Mouse (Mus musculus) limb, embryonic 14.5 days (tissue): Measurements from ENCODE around the gene Coro6. TPM values are rescaled to one million over a fixed set of nuclear protein-coding genes. Genes with fewer than 3 reads are reported as not detected.

Experiments used
- ATAC-seq: fragments of 200-750 bp; cut with Nextera tagmentation; 2 replicates; pipeline ENCODE4 v1.8.0; 2017; ENCODE audit warnings: low read depth, moderate number of reproducible peaks, moderate TSS enrichment; ENCODE audit not compliant: low FRiP score
- DNase-seq: peaks from one replicate; pipeline ENCODE4 v3.0.0-alpha.2; 2015; ENCODE audit warnings: low spot score
- H3K27ac ChIP-seq: fragments of 300-500 bp; sonication (generic); replicated peaks from 2 replicates; pipeline ENCODE4 v1.5.1; 2014; ENCODE audit warnings: low read depth, mild to moderate bottlenecking, low read length, moderate library complexity, mixed read lengths
- H3K27me3 ChIP-seq: fragments of 300-500 bp; sonication (generic); 2 replicates; pipeline ENCODE4 v1.6.1; 2014; ENCODE audit warnings: low read length, mixed read lengths; ENCODE audit not compliant: control insufficient read depth, insufficient read depth
- H3K36me3 ChIP-seq: fragments of 300-500 bp; sonication (generic); 2 replicates; pipeline ENCODE4 v1.6.1; 2014; ENCODE audit warnings: mild to moderate bottlenecking, low read length, moderate library complexity, mixed read lengths; ENCODE audit not compliant: control insufficient read depth, insufficient read depth
- H3K4me1 ChIP-seq: fragments of 300-500 bp; sonication (generic); 2 replicates; pipeline ENCODE4 v1.6.1; 2014; ENCODE audit warnings: antibody characterized with exemption, low read length, mixed read lengths; ENCODE audit not compliant: control insufficient read depth, insufficient read depth
- H3K4me2 ChIP-seq: fragments of 300-500 bp; sonication (generic); replicated peaks from 2 replicates; pipeline ENCODE4 v1.6.1; 2014; ENCODE audit warnings: low read depth, mild to moderate bottlenecking, low read length, moderate library complexity; ENCODE audit not compliant: severe bottlenecking
- H3K4me3 ChIP-seq: fragments of 300-500 bp; sonication (generic); replicated peaks from 2 replicates; pipeline ENCODE4 v1.5.1; 2014; ENCODE audit warnings: low read length
- H3K9ac ChIP-seq: fragments of 300-500 bp; sonication (generic); 2 replicates; pipeline ENCODE4 v1.6.1; 2014; ENCODE audit warnings: mild to moderate bottlenecking, low read depth, low read length, moderate library complexity; ENCODE audit not compliant: severe bottlenecking
- H3K9me3 ChIP-seq: fragments of 300-500 bp; sonication (generic); 2 replicates; pipeline ENCODE4 v1.6.1; 2016; ENCODE audit warnings: low read length; ENCODE audit not compliant: control insufficient read depth
- POLR2A ChIP-seq: fragments of 200-500 bp; IDR thresholded peaks from 2 replicates; pipeline ENCODE4 v1.8.0; 2012; ENCODE audit warnings: inconsistent platforms, mild to moderate bottlenecking, moderate library complexity, borderline replicate concordance; ENCODE audit not compliant: insufficient read depth, insufficient read length; ENCODE audit errors: extremely low read depth
- WGBS: fragments of 180-500 bp; shearing (Covaris S2); extraction: QIAGEN DNeasy Blood & Tissue Kit; methylation state at CpG from one replicate; pipeline ENCODE4 v1.1.7; 2014; 5-methylcytosine and 5-hydroxymethylcytosine counted together
- polyA plus RNA-seq, 2 experiments: library from polyadenylated mRNA; depleted of rRNA in 1 of 2; stranded (reverse) in 1 of 2; unstranded in 1 of 2; fragments of >200 nt; fragmentation: Nextera tagmentation in 1 of 2; extraction: Ambion mirVana in 1 of 2; gene quantifications; 2 replicates each; pipeline versions ENCODE4 v1.2.1 to v1.2.3; 2012 to 2014

Coro6 gene
- polyA plus RNA-seq, 2 experiments = 2.3 to 10.5 TPM

DNA sequence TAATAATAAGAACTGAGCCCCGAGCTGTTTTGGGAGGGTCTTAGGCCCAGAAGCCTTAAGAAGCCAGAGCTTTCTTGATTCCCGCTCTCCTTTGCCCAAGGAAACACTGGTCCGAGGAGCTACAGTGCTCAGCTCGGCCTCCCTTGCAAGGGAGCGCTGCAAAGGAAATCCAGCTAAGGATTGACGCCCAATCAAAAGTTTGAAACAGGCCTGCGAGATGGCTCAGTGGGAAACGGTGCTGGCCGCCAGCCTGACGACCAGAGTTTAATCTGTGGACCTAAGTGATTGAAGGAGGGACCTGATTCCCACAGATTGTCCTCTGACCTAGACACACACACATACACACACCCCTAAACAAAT lies 51.6 kb downstream of the Coro6 start:
- DNase-seq (no peak), ATAC-seq (peak; percentile 12; the same call in 1 of the 2 replicates)

DNA sequence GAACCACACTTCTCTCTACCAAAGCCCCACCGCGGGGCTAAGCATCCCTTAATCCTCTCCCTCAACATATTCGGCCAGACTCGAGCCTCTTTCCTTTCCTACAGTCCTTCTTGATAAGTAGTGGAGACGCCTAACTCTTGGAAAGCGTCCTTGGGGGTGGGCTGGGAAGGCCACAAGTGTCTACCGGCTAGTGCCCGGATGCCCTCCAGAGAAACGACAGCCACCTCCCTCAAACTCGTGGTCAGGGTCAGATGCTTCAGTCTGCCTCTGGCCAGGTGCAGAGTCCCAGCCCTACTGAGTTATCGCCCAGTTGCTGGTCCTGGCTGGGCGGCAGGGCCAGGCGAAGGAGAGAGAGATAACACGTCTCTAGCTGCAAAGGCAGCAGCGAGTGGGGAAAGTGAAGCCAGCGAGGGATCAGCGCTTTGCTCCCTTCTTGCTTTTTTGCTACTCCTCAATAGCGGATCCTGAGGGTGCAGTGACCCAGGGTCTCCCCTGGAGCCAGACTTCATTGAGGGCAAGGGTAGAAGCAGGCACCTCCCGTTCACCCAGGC lies 52.1 kb downstream of the Coro6 start:
- Histone ChIP-seq H3K9ac (peak overlapping the region; percentile 49; the same call in 1 of the 2 replicates), H3K4me3 (peak overlapping the region; percentile 58), H3K27me3 (peaks cover 27% of the 10 kb centered on the region), H3K9me3 (no peaks in the 10 kb centered on the region), H3K4me1 (peaks cover 31% of the 10 kb centered on the region), H3K4me2 (peak overlapping the region; percentile 96), H3K36me3 (peaks cover 14% of the 10 kb centered on the region), H3K27ac (no peak overlapping the region)
- 12% methylated on average over 19 of the region's 19 CpGs for WGBS
- no peak for ATAC-seq
- DNase-seq = no peak
- TF ChIP-seq POLR2A = no peak

More for the DNA sequence above, 51.6 kb downstream of the Coro6 start:
- peak overlapping the region; percentile 96 for H3K4me2 ChIP-seq
- H3K4me1 ChIP-seq = peaks cover 34% of the 10 kb centered on the region
- peaks cover 27% of the 10 kb centered on the region for H3K27me3 ChIP-seq
- H3K27ac ChIP-seq = 0 out of 2 replicates have a peak overlapping the region, but pooled peaks have one; percentile 41
- 8% methylated on average over 10 of the region's 10 CpGs for WGBS
- peak overlapping the region; percentile 53 for H3K9ac ChIP-seq
- peaks cover 20% of the 10 kb centered on the region for H3K36me3 ChIP-seq
- no peaks in the 10 kb centered on the region for H3K9me3 ChIP-seq
- TF ChIP-seq POLR2A = no peak
- H3K4me3 ChIP-seq = peak overlapping the region; percentile 58

GRCm38 (mm10) chr11:77514832-77515636 lies 52.8 kb downstream of the Coro6 start, which contains the start of gene Abhd15:
Gene Abhd15, plus strand, starts transcription at chr11:77515121.
- H3K36me3 ChIP-seq = peaks cover 8% of the 10 kb centered on the region; the same call in 1 of the 2 replicates
- peak within 1 kb of the TSS; percentile 49 for H3K9ac ChIP-seq
- peak within 1 kb of the TSS; percentile 58 for H3K4me3 ChIP-seq
- no peak within 1 kb of the TSS for H3K27ac ChIP-seq
- peaks cover 27% of the 10 kb centered on the region for H3K27me3 ChIP-seq
- peak within 1 kb of the TSS; percentile 96 for H3K4me2 ChIP-seq
- no peak for TF ChIP-seq POLR2A
- DNase-seq (peak; percentile 66), ATAC-seq (peak; percentile 42)
- no peaks in the 10 kb centered on the region for H3K9me3 ChIP-seq
- under 1% methylated on average over 34 of the region's 72 CpGs for WGBS
- peaks cover 31% of the 10 kb centered on the region for H3K4me1 ChIP-seq

DNA sequence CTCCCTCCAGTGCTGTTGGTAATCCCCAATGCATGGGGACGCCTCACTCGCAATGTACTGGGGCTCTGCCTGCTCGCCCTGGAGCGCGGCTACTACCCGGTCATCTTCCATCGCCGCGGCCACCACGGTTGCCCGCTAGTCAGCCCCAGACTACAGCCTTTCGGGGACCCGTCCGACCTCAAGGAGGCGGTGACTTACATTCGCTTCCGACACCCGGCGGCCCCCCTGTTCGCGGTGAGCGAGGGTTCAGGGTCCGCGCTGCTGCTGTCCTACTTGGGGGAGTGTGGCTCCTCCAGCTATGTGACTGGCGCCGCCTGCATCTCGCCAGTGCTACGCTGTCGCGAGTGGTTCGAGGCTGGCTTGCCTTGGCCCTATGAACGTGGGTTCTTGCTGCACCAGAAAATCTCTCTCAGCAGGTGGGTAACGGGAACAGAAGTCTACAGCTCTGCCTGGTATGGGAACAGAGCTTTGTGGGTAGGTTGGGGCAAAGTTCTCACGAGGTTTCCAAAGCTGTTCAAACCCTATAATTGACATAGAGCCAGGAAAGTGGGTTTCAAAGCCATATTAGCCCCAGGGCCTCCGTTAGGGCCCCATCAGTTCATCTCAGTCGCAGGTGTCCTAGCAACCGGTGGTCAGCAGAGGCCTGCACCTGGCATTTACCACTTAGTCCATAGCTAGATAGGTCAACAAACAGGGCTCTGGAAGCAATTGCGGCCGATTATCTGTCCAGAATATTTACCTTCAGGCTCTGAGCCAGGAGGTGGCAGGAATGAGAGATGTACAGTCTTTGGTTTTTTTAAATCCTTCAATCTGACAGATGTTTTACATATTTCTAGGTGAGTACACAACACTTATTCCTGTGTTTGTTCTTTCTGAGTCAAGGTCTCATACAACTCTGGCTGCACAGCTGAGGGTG lies 53.7 kb downstream of the Coro6 start, which contains the start of gene Trp53i13:
Trp53i13 (minus strand) TSS at position 344 of the 916 bp plus-strand sequence.
- Histone ChIP-seq H3K4me2 (peak within 1 kb of the TSS; percentile 96), H3K9me3 (no peaks in the 10 kb centered on the region), H3K36me3 (no peaks in the 10 kb centered on the region; the same call in 1 of the 2 replicates), H3K4me3 (peak within 1 kb of the TSS; percentile 58), H3K9ac (peak within 1 kb of the TSS; percentile 49), H3K4me1 (peaks cover 31% of the 10 kb centered on the region), H3K27me3 (peaks cover 27% of the 10 kb centered on the region), H3K27ac (no peak within 1 kb of the TSS)
- ATAC-seq = no peak
- DNase-seq = no peak
- no peak for TF ChIP-seq POLR2A
- 10% methylated on average over 39 of the region's 39 CpGs for WGBS
